Mouse (Mus musculus): ENCODE measurements around the gene Mum1. TPM values are rescaled to one million over a fixed set of nuclear protein-coding genes. Genes with fewer than 3 reads are reported as not detected.
A peak's percentile ranks its signal among the peaks of the same experiment; 100 is the strongest.

The Mum1 gene
- 14.6 and 14.8 TPM in 2 replicates for polyA plus RNA-seq (2015; fragmentation: Nextera tagmentation; extraction: Ambion mirVana)

GRCm38 (mm10) chr10:80226416-80227165 is at the start of gene Mum1:
Gene Mum1, plus strand, starts transcription at chr10:80226434.
- peaks cover 8% of the 10 kb centered on the region for H3K36me3 ChIP-seq (ENCODE audit: control insufficient read depth, insufficient read depth)
- H3K9me3 ChIP-seq (replicated peaks; ENCODE audit: control insufficient read depth, low read length), result no peaks in the 10 kb centered on the region
- no peaks in the 10 kb centered on the region for H3K27me3 ChIP-seq (ENCODE audit: control insufficient read depth, insufficient read depth, low read depth, low read length)
- peak; percentile 99 for ATAC-seq (ENCODE audit: low read depth)
- peak within 1 kb of the TSS; percentile 92 for H3K27ac ChIP-seq (ENCODE audit: low read length)
- WGBS (ENCODE audit: insufficient replicate concordance), result under 1% methylated on average over 65 of the region's 75 CpGs
- peak within 1 kb of the TSS; percentile 87 for H3K9ac ChIP-seq (ENCODE audit: low read depth, low read length)
- H3K4me2 ChIP-seq (ENCODE audit: low read depth, low read length), result peak within 1 kb of the TSS; percentile 100
- peak within 1 kb of the TSS; percentile 89 for H3K4me3 ChIP-seq (ENCODE audit: low read depth, low read length)
- peaks cover 23% of the 10 kb centered on the region for H3K4me1 ChIP-seq (ENCODE audit: control insufficient read depth, low read depth, low read length)

- H3K9ac ChIP-seq (ENCODE audit: low read depth, low read length), result no peak overlapping the region
- no peak overlapping the region for H3K4me2 ChIP-seq (ENCODE audit: low read depth, low read length)
- H3K27ac ChIP-seq (ENCODE audit: low read length), result no peak overlapping the region
- H3K9me3 ChIP-seq (replicated peaks; ENCODE audit: control insufficient read depth, low read length), result no peaks in the 10 kb centered on the region
- no peaks in the 10 kb centered on the region for H3K36me3 ChIP-seq (ENCODE audit: control insufficient read depth, insufficient read depth)
- no peak overlapping the region for H3K4me3 ChIP-seq (ENCODE audit: low read depth, low read length)
- peaks cover 36% of the 10 kb centered on the region for H3K27me3 ChIP-seq (ENCODE audit: control insufficient read depth, insufficient read depth, low read depth, low read length)
- 64% methylated on average over 7 of the region's 7 CpGs for WGBS (ENCODE audit: insufficient replicate concordance)
- H3K4me1 ChIP-seq (ENCODE audit: control insufficient read depth, low read depth, low read length), result peaks cover 19% of the 10 kb centered on the region
- ATAC-seq (ENCODE audit: low read depth), result no peak
Measured at GRCm38 (mm10) chr10:80177441-80178279, 48.6 kb upstream of the Mum1 start.

GRCm38 (mm10) chr10:80179068-80180051 is 46.9 kb upstream of the Mum1 start, which contains the start of gene Efna2:
Gene Efna2, plus strand, starts transcription at chr10:80179482.
- 0 out of 2 replicates have a peak, but pooled peaks have one; percentile 7 for ATAC-seq (ENCODE audit: low read depth)
- Histone ChIP-seq H3K27me3 (ENCODE audit: control insufficient read depth, insufficient read depth, low read depth, low read length) (peaks cover 36% of the 10 kb centered on the region), H3K27ac (ENCODE audit: low read length) (no peak within 1 kb of the TSS), H3K4me3 (ENCODE audit: low read depth, low read length) (peak within 1 kb of the TSS; percentile 54), H3K9ac (ENCODE audit: low read depth, low read length) (peak within 1 kb of the TSS; percentile 38; the same call in 1 of the 2 replicates), H3K4me1 (ENCODE audit: control insufficient read depth, low read depth, low read length) (peaks cover 13% of the 10 kb centered on the region), H3K9me3 (replicated peaks; ENCODE audit: control insufficient read depth, low read length) (no peaks in the 10 kb centered on the region), H3K36me3 (ENCODE audit: control insufficient read depth, insufficient read depth) (no peaks in the 10 kb centered on the region), H3K4me2 (ENCODE audit: low read depth, low read length) (peak within 1 kb of the TSS; percentile 66)
- WGBS (ENCODE audit: insufficient replicate concordance), result 2% methylated on average over 75 of the region's 106 CpGs

- Histone ChIP-seq H3K9me3 (replicated peaks; ENCODE audit: control insufficient read depth, low read length) (no peaks in the 10 kb centered on the region), H3K36me3 (ENCODE audit: control insufficient read depth, insufficient read depth) (no peaks in the 10 kb centered on the region), H3K4me2 (ENCODE audit: low read depth, low read length) (no peak overlapping the region), H3K27ac (ENCODE audit: low read length) (no peak overlapping the region), H3K27me3 (ENCODE audit: control insufficient read depth, insufficient read depth, low read depth, low read length) (peaks cover 41% of the 10 kb centered on the region), H3K9ac (ENCODE audit: low read depth, low read length) (no peak overlapping the region), H3K4me3 (ENCODE audit: low read depth, low read length) (no peak overlapping the region), H3K4me1 (ENCODE audit: control insufficient read depth, low read depth, low read length) (peaks cover 8% of the 10 kb centered on the region)
- ATAC-seq (ENCODE audit: low read depth), result no peak
- WGBS (ENCODE audit: insufficient replicate concordance), result 49% methylated on average over 6 of the region's 6 CpGs
Measured at GRCm38 (mm10) chr10:80180288-80180687, 45.9 kb upstream of the Mum1 start.

GRCm38 (mm10) chr10:80180823-80181222 is 45.4 kb upstream of the Mum1 start:
- Histone ChIP-seq H3K4me3 (ENCODE audit: low read depth, low read length) (no peak overlapping the region), H3K9ac (ENCODE audit: low read depth, low read length) (no peak overlapping the region), H3K9me3 (replicated peaks; ENCODE audit: control insufficient read depth, low read length) (no peaks in the 10 kb centered on the region), H3K27me3 (ENCODE audit: control insufficient read depth, insufficient read depth, low read depth, low read length) (peaks cover 44% of the 10 kb centered on the region), H3K4me2 (ENCODE audit: low read depth, low read length) (no peak overlapping the region), H3K36me3 (ENCODE audit: control insufficient read depth, insufficient read depth) (no peaks in the 10 kb centered on the region), H3K27ac (ENCODE audit: low read length) (no peak overlapping the region), H3K4me1 (ENCODE audit: control insufficient read depth, low read depth, low read length) (peaks cover 8% of the 10 kb centered on the region)
- WGBS (ENCODE audit: insufficient replicate concordance), result 59% methylated on average over 5 of the region's 5 CpGs
- ATAC-seq (ENCODE audit: low read depth), result no peak

- H3K4me2 ChIP-seq (ENCODE audit: low read depth, low read length), result no peak overlapping the region
- H3K9ac ChIP-seq (ENCODE audit: low read depth, low read length), result no peak overlapping the region
- WGBS (ENCODE audit: insufficient replicate concordance), result 72% methylated on average over 7 of the region's 7 CpGs
- H3K27me3 ChIP-seq (ENCODE audit: control insufficient read depth, insufficient read depth, low read depth, low read length), result peaks cover 61% of the 10 kb centered on the region
- no peak overlapping the region for H3K27ac ChIP-seq (ENCODE audit: low read length)
- no peak overlapping the region for H3K4me3 ChIP-seq (ENCODE audit: low read depth, low read length)
- H3K4me1 ChIP-seq (ENCODE audit: control insufficient read depth, low read depth, low read length), result peaks cover 8% of the 10 kb centered on the region
- no peaks in the 10 kb centered on the region for H3K36me3 ChIP-seq (ENCODE audit: control insufficient read depth, insufficient read depth)
- no peak for ATAC-seq (ENCODE audit: low read depth)
- no peaks in the 10 kb centered on the region for H3K9me3 ChIP-seq (replicated peaks; ENCODE audit: control insufficient read depth, low read length)
Measured at GRCm38 (mm10) chr10:80182547-80182946, 43.7 kb upstream of the Mum1 start.

- Histone ChIP-seq H3K27me3 (ENCODE audit: control insufficient read depth, insufficient read depth, low read depth, low read length) (peaks cover 64% of the 10 kb centered on the region), H3K4me1 (ENCODE audit: control insufficient read depth, low read depth, low read length) (peaks cover 3% of the 10 kb centered on the region; the same call in 1 of the 2 replicates), H3K9ac (ENCODE audit: low read depth, low read length) (no peak overlapping the region), H3K27ac (ENCODE audit: low read length) (no peak overlapping the region), H3K36me3 (ENCODE audit: control insufficient read depth, insufficient read depth) (no peaks in the 10 kb centered on the region), H3K9me3 (replicated peaks; ENCODE audit: control insufficient read depth, low read length) (no peaks in the 10 kb centered on the region), H3K4me3 (ENCODE audit: low read depth, low read length) (no peak overlapping the region), H3K4me2 (ENCODE audit: low read depth, low read length) (no peak overlapping the region)
- WGBS (ENCODE audit: insufficient replicate concordance), result 28% methylated on average over 27 of the region's 27 CpGs
- no peak for ATAC-seq (ENCODE audit: low read depth)
Measured at GRCm38 (mm10) chr10:80186649-80187048, 39.6 kb upstream of the Mum1 start.

GRCm38 (mm10) chr10:80187739-80188138 is 38.5 kb upstream of the Mum1 start:
- no peaks in the 10 kb centered on the region for H3K36me3 ChIP-seq (ENCODE audit: control insufficient read depth, insufficient read depth)
- H3K4me1 ChIP-seq (ENCODE audit: control insufficient read depth, low read depth, low read length), result peaks cover 3% of the 10 kb centered on the region; the same call in 1 of the 2 replicates
- no peak for ATAC-seq (ENCODE audit: low read depth)
- no peak overlapping the region for H3K9ac ChIP-seq (ENCODE audit: low read depth, low read length)
- no peaks in the 10 kb centered on the region for H3K9me3 ChIP-seq (replicated peaks; ENCODE audit: control insufficient read depth, low read length)
- no peak overlapping the region for H3K4me2 ChIP-seq (ENCODE audit: low read depth, low read length)
- peaks cover 75% of the 10 kb centered on the region for H3K27me3 ChIP-seq (ENCODE audit: control insufficient read depth, insufficient read depth, low read depth, low read length)
- 71% methylated on average over 10 of the region's 10 CpGs for WGBS (ENCODE audit: insufficient replicate concordance)
- H3K4me3 ChIP-seq (ENCODE audit: low read depth, low read length), result no peak overlapping the region
- no peak overlapping the region for H3K27ac ChIP-seq (ENCODE audit: low read length)

All from liver, embryonic 16.5 days (tissue).